8 mouse cellular contexts compared by ENCODE assay signal in the genomic region with DNA sequence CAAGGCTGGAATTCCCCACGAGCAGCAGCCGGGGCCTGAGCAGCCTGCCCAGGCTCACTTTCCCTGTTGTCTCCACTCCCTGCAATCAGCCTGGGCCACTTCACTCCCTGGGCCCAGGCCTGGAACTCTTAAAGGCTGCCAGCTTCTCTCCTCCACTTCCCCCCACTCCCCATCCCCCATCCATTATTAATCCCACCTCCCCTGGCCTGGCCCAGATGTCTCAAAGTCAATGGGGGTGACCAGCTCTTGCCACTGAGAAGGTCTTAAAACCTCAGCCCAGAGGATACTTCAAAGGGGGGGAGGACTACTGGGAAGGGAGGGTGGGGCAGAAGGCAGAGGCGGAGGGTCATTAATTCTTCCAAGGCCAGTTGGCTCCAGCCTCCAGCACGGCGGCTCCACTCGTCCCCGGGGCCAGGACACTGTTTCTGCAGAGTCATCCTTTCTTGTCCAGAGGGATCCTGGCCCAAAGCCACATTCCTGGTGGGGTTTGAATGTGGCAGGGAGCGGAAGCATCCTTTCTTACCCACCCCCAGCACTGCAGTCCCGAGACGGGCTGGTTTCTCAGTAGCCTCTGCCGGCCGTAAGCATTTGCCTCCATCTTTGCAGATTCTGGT. TPM values are rescaled to one million over a fixed set of nuclear protein-coding genes. Genes with fewer than 3 reads are reported as not detected.
A peak's percentile ranks its signal among the peaks of the same experiment; 100 is the strongest.
DNase-seq lines count a peak whose midpoint lies in the region; ATAC-seq and TF ChIP-seq lines count a peak whose summit lies in the region.
"Had no signal": no experiment of that assay in that cellular context is flagged by ENCODE, and none has a peak within 500 bp of the region (broad histone marks: within the 10 kb centered on the region; RNA-seq: fewer than 3 reads in every experiment).

No protein-coding gene starts in this region.

- peaks cover 30% of the 10 kb centered on the region for H3K4me1 ChIP-seq in liver, postnatal 0 days (ENCODE audit: insufficient read depth)

- no peaks in the 10 kb centered on the region for H3K36me3 ChIP-seq in liver, postnatal 0 days (replicated peaks; ENCODE audit: insufficient read depth, low read length)

- 0 out of 2 replicates have a peak overlapping the region, but pooled peaks have one; percentile 13 for H3K27ac ChIP-seq in liver, postnatal 0 days (ENCODE audit: low read depth)

- DNase-seq in R1 (ENCODE audit: low read depth, low spot score) = peak; percentile 30
- DNase-seq in cerebellum, postnatal 10 days = peak; percentile 84 to 88
- DNase-seq in gastrocnemius, postnatal 25 days = peak; percentile 68
- DNase-seq in induced T-regulatory cell, adult 2 months (ENCODE audit: low read depth) = peak; percentile 20
- peak; percentile 44 for DNase-seq in liver, postnatal 0 days
- DNase-seq in ovary, postnatal 36 days (ENCODE audit: low spot score) = peak; percentile 59
- DNase-seq in thymus, postnatal 14 days = no peak

- no peak overlapping the region for H3K9ac ChIP-seq in liver, postnatal 0 days (replicated peaks)

- no peak for TF ChIP-seq CTCF in liver, postnatal 0 days (IDR thresholded peaks at IDR 0.05; ENCODE audit: low read depth)

- no peaks in the 10 kb centered on the region for H3K9me3 ChIP-seq in liver, postnatal 0 days (ENCODE audit: low read length)

- no peak overlapping the region for H3K4me3 ChIP-seq in liver, postnatal 0 days (ENCODE audit: low read depth, low read length)

- TF ChIP-seq EP300 in liver, postnatal 0 days (IDR thresholded peaks at IDR 0.05; ENCODE audit: low read depth) = no peak

- H3K27me3 ChIP-seq in liver, postnatal 0 days (ENCODE audit: insufficient read depth, low read length) = no peaks in the 10 kb centered on the region

- WGBS in liver, postnatal 0 days (ENCODE audit: insufficient replicate concordance) = 66% methylated on average over 12 of the region's 12 CpGs

- peak; percentile 16; the same call in 1 of the 2 replicates for ATAC-seq in liver, postnatal 0 days

- no peak overlapping the region for H3K4me2 ChIP-seq in liver, postnatal 0 days (ENCODE audit: low read depth, low read length)

RNA-seq across cellular contexts. Expression of a gene that starts 26.5 kb away (rescaled TPM):
- not detected for total RNA-seq in gastrocnemius, postnatal 25 days (2021)
- not detected in 2 replicates for polyA plus RNA-seq in liver, postnatal 0 days (2015; fragmentation: Nextera tagmentation; extraction: Ambion mirVana)
- polyA plus RNA-seq: cortical plate, adult 2 months had no signal

RNA-seq across cellular contexts. Expression of a gene that starts 45.1 kb away (rescaled TPM):
- 10 to 100 TPM; 72.6 to 73.7 TPM for total RNA-seq in gastrocnemius, postnatal 25 days (2021)
- 126 and 134 TPM in 2 replicates for polyA plus RNA-seq in liver, postnatal 0 days (2015; fragmentation: Nextera tagmentation; extraction: Ambion mirVana)
